Mouse (Mus musculus) CH12.LX (cell line): ENCODE measurements around the gene Chmp2a.
A peak's percentile ranks its signal among the peaks of the same experiment; 100 is the strongest.

Experiments used
- BHLHE40 ChIP-seq: IDR thresholded peaks from 2 replicates; pipeline ENCODE4 v1.6.1; 2011; ENCODE audit warnings: mild to moderate bottlenecking, low read depth, low read length, improper control_type of control experiment
- CTCF ChIP-seq, 2 experiments: IDR thresholded peaks in 1 of 2; conservative IDR thresholded peaks in 1 of 2; 2 replicates each; pipeline ENCODE4 v1.5.1; 2011 to 2012; ENCODE audit warnings: low read depth in 2 of 2, low read length in 2 of 2, improper control_type of control experiment in 1 of 2, inconsistent platforms in 1 of 2, mild to moderate bottlenecking in 1 of 2, moderate library complexity in 1 of 2
- EP300 ChIP-seq: IDR thresholded peaks from 2 replicates; pipeline ENCODE4 v1.6.1; 2011; ENCODE audit warnings: low read length, improper control_type of control experiment
- JUND ChIP-seq: conservative IDR thresholded peaks from 2 replicates; pipeline ENCODE4 v1.6.1; 2011; ENCODE audit warnings: low read depth, low read length, improper control_type of control experiment
- POLR2A ChIP-seq: IDR thresholded peaks from 2 replicates; pipeline ENCODE4 v1.6.1; 2011; ENCODE audit warnings: low read depth, mild to moderate bottlenecking, improper control_type of control experiment, low read length
- TCF12 ChIP-seq: IDR thresholded peaks from 2 replicates; pipeline ENCODE4 v1.6.1; 2014; ENCODE audit warnings: low read depth, mild to moderate bottlenecking, inconsistent platforms, low read length, improper control_type of control experiment

- no peak for TF ChIP-seq POLR2A
- no peak for TF ChIP-seq JUND
- TF ChIP-seq CTCF (conservative IDR thresholded peaks at IDR 0.05 in 1 of 2, IDR thresholded peaks at IDR 0.05 in 1 of 2; ENCODE audit: low read depth in 2 of 2, low read length in 2 of 2), result peak; percentile 74 to 75
- no peak for TF ChIP-seq BHLHE40
- no peak for TF ChIP-seq TCF12
- TF ChIP-seq EP300, result no peak
Observed at GRCm38 (mm10) chr7:12992222-12992621, 42.4 kb downstream of the Chmp2a start.
